Mouse (Mus musculus) MEL (cell line): ENCODE measurements around the gene Slc16a10. TPM values are rescaled to one million over a fixed set of nuclear protein-coding genes. Genes with fewer than 3 reads are reported as not detected.

Experiments used
- DNase-seq: peaks from one replicate; pipeline ENCODE4 v3.0.0; 2011; ENCODE audit warnings: low read depth, low spot score
- H3K27ac ChIP-seq: 2 replicates; pipeline ENCODE4 v1.5.1; 2012; ENCODE audit warnings: low read depth, mild to moderate bottlenecking, control low read depth, low read length, moderate library complexity; ENCODE audit not compliant: control insufficient read depth
- H3K27me3 ChIP-seq, 2 experiments: fragments of 150-350 bp in 1 of 2; sonication (generic) in 1 of 2; 2 replicates each; pipeline ENCODE4 v1.6.1; 2012; ENCODE audit warnings: low read length in 2 of 2, mild to moderate bottlenecking in 2 of 2, improper control_type of control experiment in 1 of 2, moderate library complexity in 1 of 2; ENCODE audit not compliant: insufficient read depth in 2 of 2, control insufficient read depth in 1 of 2
- H3K36me3 ChIP-seq, 2 experiments: 2 replicates each; pipeline ENCODE4 v1.6.1; 2012 to 2014; ENCODE audit warnings: low read length in 2 of 2, improper control_type of control experiment in 1 of 2, inconsistent platforms in 1 of 2, mild to moderate bottlenecking in 1 of 2; ENCODE audit not compliant: insufficient read depth in 2 of 2, control insufficient read depth in 1 of 2
- H3K4me1 ChIP-seq, 2 experiments: fragments of 150-350 bp in 1 of 2; sonication (generic) in 1 of 2; 2 replicates each; pipeline ENCODE4 v1.6.1; 2012; ENCODE audit warnings: low read length in 2 of 2, improper control_type of control experiment in 1 of 2, mild to moderate bottlenecking in 1 of 2; ENCODE audit not compliant: insufficient read depth in 2 of 2, control insufficient read depth in 1 of 2
- H3K4me3 ChIP-seq, 2 experiments: fragments of 150-350 bp in 1 of 2; sonication (generic) in 1 of 2; 2 replicates each; pipeline ENCODE4 v1.5.1; 2012; ENCODE audit warnings: low read depth in 2 of 2, low read length in 2 of 2, mild to moderate bottlenecking in 2 of 2, moderate library complexity in 2 of 2, control low read depth in 1 of 2, improper control_type of control experiment in 1 of 2; ENCODE audit not compliant: control insufficient read depth in 1 of 2, insufficient read depth in 1 of 2
- H3K79me2 ChIP-seq: 2 replicates; pipeline ENCODE4 v1.6.1; 2012; ENCODE audit warnings: mild to moderate bottlenecking, low read length, moderate library complexity; ENCODE audit not compliant: control insufficient read depth, poor library complexity, insufficient read depth
- H3K9ac ChIP-seq: 2 replicates; pipeline ENCODE4 v1.6.1; 2012; ENCODE audit warnings: low read depth, mild to moderate bottlenecking, control low read depth, low read length, moderate library complexity; ENCODE audit not compliant: control insufficient read depth, poor library complexity, severe bottlenecking
- H3K9me3 ChIP-seq: fragments of 150-350 bp; sonication (generic); replicated peaks from 2 replicates; pipeline ENCODE4 v1.6.1; 2012; ENCODE audit warnings: mild to moderate bottlenecking, low read length, improper control_type of control experiment, moderate library complexity; ENCODE audit not compliant: insufficient read depth
- BHLHE40 ChIP-seq: IDR thresholded peaks from 2 replicates; pipeline ENCODE4 v1.6.1; 2012; ENCODE audit warnings: low read depth, mild to moderate bottlenecking, inconsistent platforms, low read length, improper control_type of control experiment, borderline replicate concordance
- CHD1 ChIP-seq: IDR thresholded peaks from 2 replicates; pipeline ENCODE4 v1.6.1; 2012; ENCODE audit warnings: low read depth, mild to moderate bottlenecking, inconsistent platforms, low read length, improper control_type of control experiment
- CHD2 ChIP-seq: IDR thresholded peaks from 2 replicates; pipeline ENCODE4 v1.6.1; 2011; ENCODE audit warnings: low read length, improper control_type of control experiment
- EP300 ChIP-seq, 2 experiments: IDR thresholded peaks; 2 replicates each; pipeline ENCODE4 v1.6.1; 2011; ENCODE audit warnings: improper control_type of control experiment in 2 of 2, low read length in 2 of 2, low read depth in 1 of 2, mild to moderate bottlenecking in 1 of 2
- ETS1 ChIP-seq: IDR thresholded peaks from 2 replicates; pipeline ENCODE4 v1.6.1; 2012; ENCODE audit warnings: low read depth, mild to moderate bottlenecking, inconsistent platforms, low read length, improper control_type of control experiment, moderate library complexity
- GABPA ChIP-seq: IDR thresholded peaks from 2 replicates; pipeline ENCODE4 v1.6.1; 2012; ENCODE audit warnings: low read depth, mild to moderate bottlenecking, inconsistent platforms, low read length, improper control_type of control experiment, moderate library complexity
- GATA1 ChIP-seq: IDR thresholded peaks from 2 replicates; pipeline ENCODE4 v1.6.1; 2011; ENCODE audit warnings: low read depth, low read length, improper control_type of control experiment
- HCFC1 ChIP-seq: IDR thresholded peaks from 2 replicates; pipeline ENCODE4 v1.6.1; 2012; ENCODE audit warnings: low read depth, mild to moderate bottlenecking, inconsistent platforms, low read length, improper control_type of control experiment, moderate library complexity
- JUND ChIP-seq: IDR thresholded peaks from 2 replicates; pipeline ENCODE4 v1.6.1; 2011; ENCODE audit warnings: low read depth, mild to moderate bottlenecking, improper control_type of control experiment, low read length
- KAT2A ChIP-seq: conservative IDR thresholded peaks from 2 replicates; pipeline ENCODE4 v1.6.1; 2012; ENCODE audit warnings: low read depth, low read length, improper control_type of control experiment, inconsistent platforms
- MAZ ChIP-seq: IDR thresholded peaks from 2 replicates; pipeline ENCODE4 v1.6.1; 2012; ENCODE audit warnings: low read depth, mild to moderate bottlenecking, inconsistent platforms, low read length, improper control_type of control experiment
- MYB ChIP-seq: IDR thresholded peaks from 2 replicates; pipeline ENCODE4 v1.6.1; 2011; ENCODE audit warnings: mild to moderate bottlenecking, low read depth, low read length, improper control_type of control experiment
- MYC ChIP-seq: IDR thresholded peaks from 2 replicates; pipeline ENCODE4 v1.6.1; 2011; ENCODE audit warnings: low read depth, mild to moderate bottlenecking, low read length, improper control_type of control experiment, moderate library complexity
- NELFE ChIP-seq: IDR thresholded peaks from 2 replicates; pipeline ENCODE4 v1.6.1; 2011; ENCODE audit warnings: low read depth, low read length, improper control_type of control experiment
- POLR2A ChIP-seq, 2 experiments: IDR thresholded peaks; 2 replicates each; pipeline ENCODE4 v1.6.1; 2011 to 2012; ENCODE audit warnings: low read length in 2 of 2, mild to moderate bottlenecking in 2 of 2, control low read depth in 1 of 2, improper control_type of control experiment in 1 of 2, low read depth in 1 of 2, moderate library complexity in 1 of 2; ENCODE audit not compliant: control insufficient read depth in 1 of 2, insufficient read depth in 1 of 2, poor library complexity in 1 of 2
- POLR2AphosphoS5 ChIP-seq: IDR thresholded peaks from 2 replicates; pipeline ENCODE4 v1.6.1; 2012; ENCODE audit warnings: low read depth, borderline replicate concordance, mild to moderate bottlenecking, inconsistent platforms, low read length, moderate library complexity, mixed read lengths
- RCOR1 ChIP-seq: IDR thresholded peaks from 2 replicates; pipeline ENCODE4 v1.6.1; 2012; ENCODE audit warnings: low read depth, mild to moderate bottlenecking, inconsistent platforms, low read length, improper control_type of control experiment
- SIN3A ChIP-seq: IDR thresholded peaks from 2 replicates; pipeline ENCODE4 v1.6.1; 2012; ENCODE audit warnings: low read length, improper control_type of control experiment, inconsistent platforms
- SMC3 ChIP-seq: IDR thresholded peaks from 2 replicates; pipeline ENCODE4 v1.6.1; 2011; ENCODE audit warnings: low read depth, low read length, improper control_type of control experiment
- TAL1 ChIP-seq: IDR thresholded peaks from 2 replicates; pipeline ENCODE4 v1.6.1; 2012; ENCODE audit warnings: mild to moderate bottlenecking, inconsistent platforms, low read length, moderate library complexity, mixed read lengths
- TCF12 ChIP-seq: IDR thresholded peaks from 2 replicates; pipeline ENCODE4 v1.6.1; 2014; ENCODE audit warnings: low read depth, mild to moderate bottlenecking, inconsistent platforms, low read length, improper control_type of control experiment, moderate library complexity
- USF1 ChIP-seq: IDR thresholded peaks from 2 replicates; pipeline ENCODE4 v1.6.1; 2014; ENCODE audit warnings: low read depth, mild to moderate bottlenecking, inconsistent platforms, low read length, improper control_type of control experiment, moderate library complexity
- USF2 ChIP-seq, 2 experiments: IDR thresholded peaks; 2 replicates each; pipeline ENCODE4 v1.6.1; 2011 to 2012; ENCODE audit warnings: improper control_type of control experiment in 2 of 2, low read length in 2 of 2, borderline replicate concordance in 1 of 2, inconsistent platforms in 1 of 2, low read depth in 1 of 2, mild to moderate bottlenecking in 1 of 2; ENCODE audit not compliant: insufficient read depth in 1 of 2
- polyA plus RNA-seq, 2 experiments: library from polyadenylated mRNA; stranded (reverse) in 1 of 2; unstranded in 1 of 2; fragments of >175 nt in 1 of 2; fragments of >200 nt in 1 of 2; gene quantifications; 2 replicates each; pipeline versions ENCODE4 v1.2.1 to v1.2.4; 2012; ENCODE audit warnings: low replicate concordance in 2 of 2, low read depth in 1 of 2; ENCODE audit not compliant: insufficient read length in 2 of 2, insufficient read depth in 1 of 2, missing spikeins in 1 of 2
- total RNA-seq: library from RNA; depleted of rRNA; stranded (reverse); fragments of 300-350 nt; gene quantifications from 2 replicates; pipeline ENCODE4 v1.2.3, GENCODE M21; 2012

Gene Slc16a10
- total and polyA plus RNA-seq, 3 experiments: 13.2 to 17.9 TPM; not detected in 1

DNA sequence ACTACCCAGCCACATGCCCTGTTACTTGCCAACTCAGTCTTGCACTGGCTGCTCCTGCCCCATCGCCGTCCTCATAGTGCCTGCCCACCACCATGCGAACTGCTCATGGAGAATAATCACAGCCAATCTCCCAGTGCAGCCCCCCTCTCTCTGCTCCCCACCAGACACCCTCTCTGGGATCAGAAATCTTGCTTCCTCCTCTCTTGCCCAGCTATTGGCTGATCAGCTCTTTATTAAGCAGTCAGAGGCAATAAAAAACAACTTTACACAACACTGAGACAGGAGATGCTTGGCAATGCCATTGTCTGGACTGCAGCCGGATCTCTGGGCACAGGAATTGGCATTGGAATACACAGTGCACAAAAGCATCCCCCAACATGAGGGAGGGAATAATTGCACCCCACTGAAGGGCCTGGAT is 28.1 kb upstream of the Slc16a10 start:
- Histone ChIP-seq H3K27ac (no peak overlapping the region), H3K9me3 (no peaks in the 10 kb centered on the region), H3K36me3 (peaks cover 0 to 5% of the 10 kb centered on the region in 2 experiments; a peak in 1 of 4 replicates), H3K9ac (no peak overlapping the region), H3K27me3 (no peaks in the 10 kb centered on the region), H3K4me1 (peaks cover 4 to 9% of the 10 kb centered on the region in 2 experiments), H3K79me2 (no peaks in the 10 kb centered on the region), H3K4me3 (no peak overlapping the region)
- no peak for DNase-seq
- TF ChIP-seq CHD2 (no peak), USF2 (IDR thresholded peaks at IDR 0.05; ENCODE audit: borderline replicate concordance in 1 of 2, insufficient read depth in 1 of 2, low read depth in 1 of 2, low read length in 2 of 2) (no peak), GATA1 (no peak), KAT2A (no peak), CHD1 (no peak), NELFE (no peak), POLR2A (IDR thresholded peaks at IDR 0.05; ENCODE audit: control insufficient read depth in 1 of 2, insufficient read depth in 1 of 2, low read depth in 1 of 2, low read length in 2 of 2, poor library complexity in 1 of 2) (no peak), TAL1 (no peak), TCF12 (no peak), MYC (no peak)

DNA sequence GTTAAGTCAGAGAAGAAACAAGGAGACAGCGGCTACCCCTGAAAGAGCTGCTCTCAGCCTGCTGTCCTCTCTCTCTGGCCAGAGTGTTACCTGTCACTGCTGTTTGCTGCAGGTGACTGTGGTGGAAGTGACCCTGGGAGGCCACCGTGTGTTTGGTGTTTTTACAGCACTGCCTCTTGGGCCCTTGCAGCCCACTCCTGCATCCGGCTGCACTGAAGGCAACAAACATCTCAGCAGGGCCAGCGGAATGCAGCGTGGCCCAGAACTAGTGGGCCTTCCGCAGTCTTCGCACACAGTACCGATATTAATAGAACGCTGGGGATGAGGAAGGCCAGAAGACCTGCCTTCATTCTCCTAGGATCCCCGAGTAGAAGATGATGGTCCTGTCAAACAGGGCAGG is 27.5 kb upstream of the Slc16a10 start:
- no peaks in the 10 kb centered on the region for H3K79me2 ChIP-seq
- H3K4me1 ChIP-seq: peaks cover 4 to 9% of the 10 kb centered on the region in 2 experiments
- H3K27ac ChIP-seq: no peak overlapping the region
- no peak overlapping the region for H3K9ac ChIP-seq
- no peak for DNase-seq
- no peaks in the 10 kb centered on the region for H3K27me3 ChIP-seq
- TF ChIP-seq MAZ (no peak), NELFE (no peak), TAL1 (no peak), BHLHE40 (no peak), JUND (no peak), USF1 (no peak), GABPA (no peak), RCOR1 (no peak), SIN3A (no peak), SMC3 (no peak), ETS1 (no peak), GATA1 (no peak), CHD1 (no peak), POLR2AphosphoS5 (no peak), POLR2A (IDR thresholded peaks at IDR 0.05; ENCODE audit: control insufficient read depth in 1 of 2, insufficient read depth in 1 of 2, low read depth in 1 of 2, low read length in 2 of 2, poor library complexity in 1 of 2) (no peak), EP300 (IDR thresholded peaks at IDR 0.05; ENCODE audit: low read depth in 1 of 2, low read length in 2 of 2) (no peak), KAT2A (no peak), HCFC1 (no peak), MYB (no peak)
- TF ChIP-seq, all 39 proteins: peak for 0
- Histone ChIP-seq H3K9me3 (no peaks in the 10 kb centered on the region), H3K4me3 (no peak overlapping the region), H3K36me3 (peaks cover 0 to 5% of the 10 kb centered on the region in 2 experiments; a peak in 1 of 4 replicates)
